Mouse (Mus musculus): ENCODE results near the gene Chka.

The Chka gene

GRCm38 (mm10) chr19:3916727-3917126 is 65.2 kb downstream of the Chka start:
- no peak for DNase-seq (ENCODE audit: low spot score)

- no peak for DNase-seq (ENCODE audit: low spot score)
Measured at GRCm38 (mm10) chr19:3919928-3920327, 68.4 kb downstream of the Chka start.

- no peak for DNase-seq (ENCODE audit: low spot score)
Measured at GRCm38 (mm10) chr19:3922661-3923371, 71.2 kb downstream of the Chka start.

DNA sequence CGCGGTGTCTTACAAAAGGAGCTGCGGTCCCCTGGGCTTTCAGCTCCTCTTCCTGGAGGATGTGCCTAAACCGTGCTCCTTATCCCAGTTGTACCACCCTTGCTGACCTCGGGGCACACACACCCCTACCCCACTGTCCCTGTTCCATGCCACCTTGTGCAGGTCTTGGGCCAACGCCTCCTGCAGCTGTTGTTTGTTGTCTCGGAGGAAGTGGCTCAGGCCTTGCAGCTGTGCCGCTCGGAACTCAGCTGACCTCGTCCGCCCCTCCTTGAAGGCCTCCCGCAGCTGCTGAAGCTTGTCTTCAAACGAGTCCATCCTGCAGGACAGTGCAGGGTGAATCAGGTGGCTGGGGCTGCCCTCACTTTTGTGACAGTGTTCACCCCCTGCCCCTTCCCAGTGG is 72.0 kb downstream of the Chka start:
- no peak for DNase-seq (ENCODE audit: low spot score)

DNA sequence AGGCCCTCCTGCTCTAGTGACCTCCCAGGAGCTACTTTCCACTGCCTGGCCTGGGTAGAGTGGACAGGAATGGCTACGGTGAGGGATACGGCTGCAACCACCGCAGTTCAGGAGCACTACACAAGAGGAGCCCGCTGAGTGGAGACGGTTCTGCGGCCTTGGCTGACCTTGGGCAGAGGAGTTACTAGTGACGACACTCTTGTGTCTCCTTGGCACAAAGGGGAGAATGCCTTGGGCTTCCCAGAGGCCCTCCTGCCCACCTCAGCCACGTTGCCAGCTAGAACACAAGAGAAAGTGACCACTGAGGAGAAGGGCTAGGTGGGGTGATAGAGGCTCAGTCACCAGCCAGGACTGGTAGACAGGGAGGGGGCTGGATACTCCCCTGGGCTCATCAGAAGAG is 72.6 kb downstream of the Chka start:
- no peak for DNase-seq (ENCODE audit: low spot score)

GRCm38 (mm10) chr19:3924868-3925267 is 73.3 kb downstream of the Chka start:
- DNase-seq (ENCODE audit: low spot score), result no peak

DNA sequence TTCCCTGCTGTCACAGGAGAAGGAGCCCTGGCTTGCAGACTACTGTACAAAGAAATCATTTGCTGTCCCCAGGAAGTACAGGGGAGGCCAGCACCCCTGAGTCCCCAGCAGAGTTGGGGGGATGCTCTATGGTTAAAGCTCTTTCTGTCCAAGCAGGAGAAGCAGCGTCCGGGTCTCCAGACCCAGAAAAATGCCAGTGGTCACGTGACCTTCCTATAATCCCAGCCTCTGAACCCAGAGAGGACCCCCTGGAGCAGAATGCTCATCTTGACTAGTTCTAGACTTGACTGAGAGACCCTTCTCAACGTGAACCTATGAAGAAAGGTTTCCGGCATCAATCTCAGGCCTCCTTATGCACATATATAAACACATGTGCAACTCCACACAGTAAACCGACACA is 74.3 kb downstream of the Chka start:
- no peak for DNase-seq (ENCODE audit: low spot score)

DNA sequence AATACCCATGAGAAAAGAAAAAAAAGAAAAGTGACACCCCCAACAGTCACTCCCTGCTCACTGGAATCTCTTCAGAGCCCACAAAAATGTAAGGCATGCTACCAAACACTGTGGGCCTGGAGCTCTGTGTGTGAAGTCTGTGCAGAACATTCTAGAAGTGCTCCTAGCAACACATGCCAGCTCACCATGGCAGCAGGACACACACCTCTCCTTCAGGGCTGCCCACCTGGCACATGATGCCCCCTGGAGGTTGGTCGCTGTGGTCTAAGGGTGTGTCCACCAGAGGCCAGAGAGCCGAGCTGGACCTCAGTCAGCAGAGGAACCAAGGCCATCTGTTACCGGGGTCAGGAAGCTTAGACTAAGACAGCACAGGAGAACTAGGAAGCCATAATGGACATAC is 74.7 kb downstream of the Chka start:
- DNase-seq (ENCODE audit: low spot score), result no peak

DNA sequence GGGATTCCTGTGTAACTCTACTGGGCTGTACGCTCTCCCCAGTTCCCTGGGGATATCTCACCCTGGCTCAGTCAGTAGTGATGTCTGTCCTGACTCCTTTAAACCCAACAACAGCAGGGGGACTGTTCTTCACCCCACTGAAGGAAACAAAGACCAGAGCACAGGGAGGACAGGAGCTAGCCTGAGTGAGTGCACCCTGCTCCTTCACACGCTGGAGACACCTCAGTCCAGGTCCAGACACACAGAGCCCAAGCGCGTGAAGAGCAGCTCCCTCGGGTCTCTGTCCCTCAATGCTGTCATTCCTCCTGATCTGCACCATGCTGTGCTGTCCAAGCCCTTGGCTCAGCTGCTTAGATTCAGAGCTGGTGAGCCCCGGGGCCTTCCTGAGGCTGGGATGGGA is 75.1 kb downstream of the Chka start:
- DNase-seq (ENCODE audit: low spot score), result no peak

GRCm38 (mm10) chr19:3927989-3928388 is 76.4 kb downstream of the Chka start:
- DNase-seq (ENCODE audit: low spot score), result no peak

GRCm38 (mm10) chr19:3928779-3929178 is 77.2 kb downstream of the Chka start:
- DNase-seq (ENCODE audit: low spot score), result no peak

GRCm38 (mm10) chr19:3929211-3929941 is 77.8 kb downstream of the Chka start, which contains the start of gene Aldh3b1:
Gene Aldh3b1 (minus strand): TSS chr19:3929808.
- no peak for DNase-seq (ENCODE audit: low spot score)

DNA sequence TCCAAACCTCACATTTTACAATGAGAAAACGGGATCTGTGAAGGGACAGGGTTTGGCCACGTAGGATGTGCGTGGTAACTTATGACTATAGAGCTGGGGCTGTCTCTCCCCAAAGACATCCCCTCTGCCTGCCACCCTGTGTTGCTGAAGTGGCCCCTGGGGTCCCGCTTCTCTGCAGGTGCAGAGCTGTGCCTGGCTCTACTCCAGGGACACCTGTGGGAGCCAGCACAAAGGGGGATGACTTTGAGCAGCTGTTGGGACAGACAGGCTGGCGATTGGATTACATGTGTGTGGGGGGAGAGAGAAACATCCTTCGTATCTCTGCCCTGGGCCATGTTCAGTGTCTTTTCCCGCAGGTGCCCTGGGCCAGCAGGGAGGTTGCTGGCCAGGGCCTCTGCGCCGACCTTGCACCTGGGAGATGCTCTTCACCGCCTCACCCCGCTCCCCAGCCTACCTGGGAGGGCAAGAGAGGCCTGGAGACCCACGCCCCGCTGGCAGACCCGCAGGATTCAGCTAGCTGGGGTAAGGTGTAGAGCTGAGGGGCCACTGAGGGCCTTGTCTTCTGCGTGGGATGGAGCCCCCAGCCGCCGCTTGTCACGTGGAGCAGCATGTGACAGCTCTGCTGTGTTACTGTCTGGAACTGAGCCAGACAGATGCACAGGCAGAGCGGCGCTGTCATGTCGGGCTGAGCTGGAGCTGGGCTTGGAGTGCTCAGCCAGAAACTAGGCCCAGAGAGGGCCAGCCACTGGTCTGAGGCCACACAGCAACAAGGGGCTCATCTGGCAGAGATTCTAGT is 78.9 kb downstream of the Chka start:
- no peak for DNase-seq (ENCODE audit: low spot score)

GRCm38 (mm10) chr19:3931716-3932115 is 80.1 kb downstream of the Chka start:
- DNase-seq (ENCODE audit: low spot score), result no peak

GRCm38 (mm10) chr19:3935032-3935895 is 83.7 kb downstream of the Chka start, which contains the start of gene Unc93b1:
Gene Unc93b1 (plus strand): TSS chr19:3935186.
- peak; percentile 63 for DNase-seq (ENCODE audit: low spot score)

DNA sequence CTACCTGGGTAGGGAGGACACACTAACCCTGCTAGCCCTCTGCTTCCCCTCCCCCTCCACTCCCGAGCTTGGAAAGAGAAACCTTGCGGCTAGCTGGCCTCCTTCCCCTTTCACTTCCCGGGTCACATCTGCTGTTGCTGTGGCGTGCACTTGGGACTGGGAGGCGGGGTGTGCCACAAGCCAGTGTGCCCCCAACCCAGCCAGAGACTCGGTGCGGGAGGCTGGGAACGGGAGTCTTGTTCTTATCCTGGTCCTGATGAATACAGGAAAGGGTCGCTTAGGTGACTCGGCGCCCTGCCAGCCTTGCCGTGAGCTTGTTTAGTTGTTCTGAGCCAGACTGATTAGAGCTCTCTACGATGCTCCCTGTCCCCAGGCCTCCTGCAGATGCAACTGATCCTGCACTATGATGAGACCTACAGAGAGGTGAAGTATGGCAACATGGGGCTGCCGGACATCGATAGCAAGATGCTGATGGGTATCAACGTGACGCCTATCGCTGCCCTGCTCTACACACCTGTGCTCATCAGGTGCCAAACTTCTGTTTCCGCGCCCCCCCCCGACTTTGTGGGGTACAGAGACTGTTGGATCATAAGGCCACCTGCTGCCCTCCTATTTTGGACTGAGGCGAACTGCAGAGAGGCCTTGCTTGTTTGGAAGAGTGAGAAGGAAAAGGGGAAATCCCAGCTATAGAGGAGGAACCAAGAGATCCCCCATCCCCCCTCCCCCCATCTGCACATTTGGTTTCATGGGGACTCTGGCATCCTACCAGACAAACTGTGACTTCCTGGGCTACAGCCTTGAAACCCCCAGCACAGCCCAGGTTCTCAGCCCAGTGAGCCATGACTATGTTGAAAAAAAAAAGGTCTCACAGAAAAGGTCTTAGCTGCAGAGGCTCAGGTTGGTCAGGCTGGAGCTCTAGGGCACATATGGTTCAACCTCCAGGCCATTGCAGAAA is 84.6 kb downstream of the Chka start:
- peak; percentile 56 for DNase-seq (ENCODE audit: low spot score)

DNA sequence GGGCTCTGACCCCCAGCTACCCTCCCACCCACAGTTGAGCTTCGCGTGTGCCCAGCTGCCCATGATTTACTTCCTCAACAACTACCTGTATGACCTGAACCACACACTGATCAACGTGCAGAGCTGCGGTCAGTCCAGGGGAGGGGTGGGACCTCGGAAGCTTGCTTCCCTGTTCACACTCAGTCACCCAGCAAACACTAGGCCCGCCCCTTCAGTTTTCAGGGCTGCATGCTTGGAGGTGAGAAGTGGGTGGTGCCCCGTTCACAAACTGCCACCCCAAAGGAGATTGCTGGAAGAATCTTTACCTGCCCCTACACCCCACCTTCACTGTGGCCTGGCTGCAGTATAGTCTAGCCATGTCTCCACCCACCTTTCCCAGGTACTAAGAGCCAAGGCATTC is 90.7 kb downstream of the Chka start:
- DNase-seq (ENCODE audit: low spot score), result no peak

GRCm38 (mm10) chr19:3942986-3943735 is 91.6 kb downstream of the Chka start:
- no peak for DNase-seq (ENCODE audit: low spot score)

Data from retina, embryonic 14.5 days (tissue).